Mouse (Mus musculus): ENCODE data around the gene Nek8.

Nek8 gene

DNA sequence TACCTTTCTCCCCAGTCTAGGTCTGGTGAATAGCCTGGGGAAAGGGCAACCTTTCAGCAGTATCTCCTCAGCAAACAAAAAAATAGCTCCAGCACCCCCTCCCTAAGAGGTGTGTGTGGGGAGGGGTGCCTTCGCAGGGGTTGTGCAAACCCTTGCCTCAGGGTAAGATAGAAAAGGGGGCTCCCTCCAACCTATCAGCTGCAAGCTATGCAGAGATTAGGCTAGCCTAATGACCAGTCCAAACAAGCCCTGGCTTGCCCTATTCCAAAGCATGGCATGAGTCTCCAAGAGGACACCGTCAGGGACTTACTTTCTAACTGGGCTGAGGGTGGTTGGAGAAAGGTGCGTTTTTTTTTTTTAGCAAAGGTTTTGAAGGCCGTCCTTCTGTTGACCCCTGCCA, 10.3 kb downstream of the Nek8 start:
- DNase-seq = no peak

DNA sequence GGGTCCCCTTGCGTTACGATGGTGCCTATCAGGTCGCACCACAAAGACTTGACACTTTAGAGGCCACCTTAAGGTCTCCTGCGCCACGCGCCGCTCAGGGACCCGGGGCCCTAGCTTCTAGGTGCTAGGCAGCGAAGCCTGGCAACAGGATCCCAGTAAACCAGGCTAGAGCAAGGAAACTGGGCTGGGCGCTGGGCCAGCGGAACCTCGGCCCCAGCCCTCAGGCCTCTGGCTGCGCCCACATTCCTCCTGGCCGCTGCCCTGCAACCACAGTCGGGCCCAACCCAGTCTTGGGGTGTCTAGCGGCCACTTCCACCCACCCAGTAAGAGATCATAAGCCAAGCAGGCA, 10.7 kb downstream of the Nek8 start:
- DNase-seq = no peak

DNA sequence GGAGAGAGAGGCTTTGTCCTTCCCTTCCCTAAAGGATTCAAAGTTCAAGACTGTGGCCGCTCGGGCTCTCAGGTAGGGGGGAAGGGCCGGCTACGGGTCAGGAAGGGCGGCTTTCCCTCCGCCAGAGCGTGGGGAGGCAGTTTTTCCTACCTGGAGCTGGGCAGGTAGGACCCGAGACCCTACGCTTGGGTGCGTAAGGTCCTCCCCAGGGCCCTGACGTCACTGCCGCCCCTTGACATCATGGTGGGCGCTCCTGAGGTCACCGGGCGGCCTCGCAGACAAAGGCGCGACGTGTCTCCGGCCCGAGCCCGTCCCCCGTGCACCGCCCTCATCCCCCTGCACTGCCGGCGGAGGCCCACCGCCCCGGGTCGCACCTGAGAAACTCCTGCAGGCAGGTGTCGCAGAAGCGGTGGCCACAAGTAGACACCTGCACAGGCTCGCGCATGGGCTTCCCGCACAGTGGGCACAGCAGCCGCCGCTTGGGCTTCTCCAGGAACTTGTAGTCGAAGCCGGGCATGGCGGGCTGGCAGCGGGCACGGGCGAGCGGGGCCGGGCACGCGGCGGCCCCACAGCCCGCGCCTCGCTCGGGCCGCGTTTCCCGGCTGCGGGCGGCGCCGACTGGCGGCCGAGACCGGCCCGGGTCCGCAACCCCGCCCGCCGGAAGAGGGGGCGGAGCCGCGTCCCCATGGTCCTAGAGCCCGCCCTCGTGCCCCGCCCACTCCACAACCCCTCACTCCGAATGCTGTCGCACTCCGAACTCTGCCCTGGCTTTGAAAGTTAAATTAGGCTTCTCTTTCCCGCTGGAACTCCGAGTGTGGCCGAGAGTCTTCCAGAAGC, 11.3 kb downstream of the Nek8 start, which contains the start of gene Traf4:
Traf4 (minus strand) TSS at position 666 of the 837 bp plus-strand sequence.
- DNase-seq = peak; percentile 86 to 88

DNA sequence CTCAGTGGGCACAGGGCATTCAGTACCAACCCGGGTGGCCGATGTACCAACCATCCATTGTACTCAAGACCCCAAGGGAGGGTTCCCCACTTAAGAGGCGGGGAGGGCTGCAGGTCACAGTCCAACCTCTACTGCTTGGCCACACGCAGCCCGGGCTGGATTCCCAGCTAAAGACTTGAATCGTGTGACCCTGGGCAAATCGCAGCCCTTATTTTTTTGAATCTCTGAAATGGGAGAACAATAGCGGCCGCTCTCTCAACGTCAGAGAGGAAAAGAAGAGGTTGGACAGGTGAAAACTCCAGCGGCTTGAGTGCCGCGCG, 11.9 kb downstream of the Nek8 start:
- no peak for DNase-seq

DNA sequence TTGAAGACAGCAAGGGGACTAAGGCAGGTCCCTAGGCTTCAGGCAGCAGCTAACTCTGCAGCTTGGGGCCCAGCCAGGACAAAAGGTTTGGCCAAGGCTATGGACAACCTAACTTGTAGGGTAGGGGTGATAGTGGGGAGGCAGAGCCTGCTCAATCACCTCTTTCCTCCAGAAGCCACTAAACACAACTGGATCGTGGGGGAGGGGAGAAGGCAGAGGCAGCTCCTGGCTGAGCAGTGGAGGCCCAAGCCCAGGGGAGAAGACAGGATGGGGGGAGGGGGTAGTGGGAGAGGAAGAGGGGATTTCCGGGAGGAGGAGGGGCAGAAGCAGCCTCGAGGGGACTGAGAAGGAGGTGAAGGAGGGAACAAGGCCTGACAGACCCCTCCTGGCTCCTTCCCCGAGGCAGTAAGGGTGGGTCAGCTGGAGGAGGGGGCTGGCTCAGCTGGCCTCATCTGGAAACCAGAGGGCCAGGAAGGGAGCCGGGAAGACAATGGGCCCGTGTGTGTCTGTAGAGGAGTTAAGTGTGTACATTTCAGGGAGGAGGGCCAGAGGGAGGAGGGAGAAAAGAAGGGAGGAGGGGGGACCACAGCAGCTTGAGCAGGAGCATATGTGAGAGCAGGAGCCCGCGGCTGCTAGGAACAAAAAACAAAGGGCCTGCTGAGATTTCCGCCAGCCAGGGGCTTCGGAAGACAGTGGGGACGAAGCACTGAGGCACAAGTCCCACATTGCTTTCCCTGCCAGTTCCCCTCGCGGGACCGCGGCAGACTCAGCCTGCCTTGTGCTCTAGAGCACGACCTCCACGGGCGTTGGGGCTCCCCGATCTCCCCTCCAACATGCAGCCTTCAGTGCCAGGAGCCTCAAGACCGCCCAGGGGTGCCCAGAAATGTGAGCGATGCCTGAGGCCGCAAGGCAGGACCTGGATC, 12.5 kb downstream of the Nek8 start:
- DNase-seq = peak; percentile 37 to 44

DNA sequence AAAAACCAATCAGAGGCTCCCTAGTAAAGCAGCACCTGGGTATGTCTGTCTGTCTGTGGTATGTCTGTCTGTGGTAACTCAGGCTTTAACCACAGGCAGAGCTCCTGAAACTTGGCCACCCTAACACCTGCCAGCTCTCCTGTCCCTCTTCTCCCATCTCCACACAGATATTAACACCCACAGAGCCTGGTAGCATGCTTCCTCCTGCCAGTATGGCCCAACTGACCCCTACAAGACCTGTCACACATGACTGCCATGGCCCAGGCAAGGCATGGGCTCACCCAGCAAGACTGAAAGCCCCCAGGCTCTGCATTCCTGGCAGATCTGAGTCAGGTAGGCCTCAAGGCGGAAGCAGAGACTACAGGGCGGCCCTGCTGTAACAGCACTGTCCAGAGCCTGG, 13.4 kb downstream of the Nek8 start:
- no peak for DNase-seq

DNA sequence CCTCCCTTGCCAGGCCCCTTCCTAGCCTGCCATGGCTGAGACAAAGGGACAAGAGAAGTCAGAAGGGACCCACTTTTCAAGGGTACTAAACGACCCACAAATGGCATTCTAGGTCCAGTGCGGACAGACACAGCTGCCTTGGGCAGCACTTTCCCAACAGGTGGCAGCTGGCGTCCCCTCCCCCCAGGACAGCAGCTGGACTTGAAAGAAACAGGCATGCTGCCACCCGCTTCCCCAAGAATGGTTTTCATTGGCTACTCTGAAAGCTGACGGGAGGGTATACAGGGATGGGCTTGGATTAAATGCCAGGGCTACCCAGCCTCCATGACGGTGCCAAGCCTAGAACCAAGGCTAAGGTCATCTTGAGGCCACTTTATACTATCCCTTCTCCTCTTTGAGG, 14.0 kb downstream of the Nek8 start:
- DNase-seq = no peak

DNA sequence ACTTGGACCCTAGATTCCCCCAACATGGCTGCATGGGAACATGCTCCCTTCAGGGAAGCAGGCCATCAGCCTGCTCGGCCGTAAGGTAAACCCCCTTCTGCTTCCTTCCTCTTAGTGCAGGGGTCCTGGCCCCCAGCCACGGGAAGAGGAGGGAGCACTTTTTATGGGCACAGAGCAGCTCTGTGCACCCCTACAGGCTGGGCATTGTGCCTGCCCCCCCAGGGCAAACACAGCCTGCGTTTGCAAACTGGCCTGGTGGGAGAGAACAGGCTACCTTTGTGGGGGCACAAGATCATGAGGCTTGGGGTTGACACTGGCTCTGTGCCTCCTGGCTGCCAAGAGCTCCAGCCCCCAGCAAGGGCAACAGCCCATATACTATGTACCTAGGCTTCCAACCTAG, 14.5 kb downstream of the Nek8 start:
- DNase-seq = no peak

DNA sequence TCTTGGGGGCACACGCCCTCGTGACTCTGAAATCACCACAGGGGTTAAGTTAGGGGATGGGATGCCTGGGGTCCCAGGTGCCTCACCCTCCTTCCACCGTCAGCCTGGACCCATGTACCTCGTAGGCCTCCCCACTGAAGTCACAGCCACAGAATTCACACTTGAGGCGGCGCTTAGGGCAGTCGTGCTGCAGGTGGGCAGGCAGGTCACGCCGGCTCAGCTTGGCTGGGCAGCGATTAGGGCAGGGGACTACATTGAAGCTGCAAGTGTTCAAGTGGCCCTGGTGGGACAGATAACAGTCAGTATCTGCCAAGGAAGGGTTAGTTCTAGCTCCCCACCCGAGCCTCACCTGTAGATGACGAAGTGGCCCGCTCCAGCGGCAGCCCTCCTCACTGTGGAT, 15.3 kb downstream of the Nek8 start:
- no peak for DNase-seq

DNA sequence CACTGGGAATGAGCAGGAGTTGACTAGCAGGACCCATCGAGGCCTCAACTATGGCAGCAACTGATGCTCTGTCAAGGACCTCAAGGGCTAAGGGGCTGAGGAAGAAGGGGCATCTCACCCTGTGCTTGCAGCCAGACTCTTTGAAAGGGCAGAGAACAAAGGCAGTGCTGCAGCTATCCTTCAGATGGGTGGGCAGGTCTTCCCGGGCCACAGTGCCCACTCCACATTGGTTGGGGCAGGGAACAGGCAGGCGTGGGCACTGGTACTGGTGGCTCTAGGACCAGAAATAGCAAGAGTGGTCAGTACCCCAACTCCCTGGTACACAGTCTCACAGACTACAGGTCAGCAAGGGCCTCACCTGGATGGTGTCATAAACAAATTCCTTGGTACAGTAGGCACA, 15.8 kb downstream of the Nek8 start:
- no peak for DNase-seq

DNA sequence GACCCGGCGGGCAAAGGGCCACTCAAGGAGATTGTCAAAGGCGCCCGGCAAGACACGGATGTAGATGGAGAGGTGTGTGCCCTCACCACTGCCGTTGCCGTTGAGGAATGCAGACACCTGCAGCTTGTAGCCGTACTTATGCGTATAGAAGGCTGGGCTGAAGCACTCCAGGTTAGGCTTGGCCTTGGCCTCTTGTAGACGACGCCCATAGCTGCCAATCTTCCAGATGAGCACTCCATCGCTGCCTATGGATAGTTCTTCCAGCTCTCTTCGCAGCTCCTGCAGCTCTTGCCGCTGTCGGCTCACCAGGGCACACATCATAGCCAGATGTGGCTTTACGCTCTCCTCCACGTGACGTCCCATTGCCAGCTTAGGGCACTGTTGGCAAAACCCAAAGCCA, 16.3 kb downstream of the Nek8 start:
- no peak for DNase-seq

DNA sequence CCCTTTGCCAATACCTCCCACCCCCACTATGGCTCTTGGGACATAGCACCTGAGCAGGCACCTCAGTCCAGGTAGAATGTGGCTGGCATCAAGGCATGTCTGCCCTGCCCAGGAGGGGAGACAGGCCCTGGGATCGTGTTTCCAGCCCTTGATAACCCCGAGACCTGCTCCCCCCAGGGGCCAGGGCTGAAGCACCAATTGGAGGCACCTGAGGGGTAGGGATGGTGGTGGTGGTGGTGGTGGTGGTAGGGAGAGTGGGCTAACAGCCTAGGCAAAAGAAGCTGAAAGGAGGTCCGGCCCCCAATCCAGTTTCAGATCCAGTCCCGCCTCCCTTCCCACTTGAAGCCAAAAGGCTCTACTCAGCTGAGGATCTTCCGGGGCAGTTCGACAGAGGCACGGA, 16.9 kb downstream of the Nek8 start:
- DNase-seq = no peak

DNA sequence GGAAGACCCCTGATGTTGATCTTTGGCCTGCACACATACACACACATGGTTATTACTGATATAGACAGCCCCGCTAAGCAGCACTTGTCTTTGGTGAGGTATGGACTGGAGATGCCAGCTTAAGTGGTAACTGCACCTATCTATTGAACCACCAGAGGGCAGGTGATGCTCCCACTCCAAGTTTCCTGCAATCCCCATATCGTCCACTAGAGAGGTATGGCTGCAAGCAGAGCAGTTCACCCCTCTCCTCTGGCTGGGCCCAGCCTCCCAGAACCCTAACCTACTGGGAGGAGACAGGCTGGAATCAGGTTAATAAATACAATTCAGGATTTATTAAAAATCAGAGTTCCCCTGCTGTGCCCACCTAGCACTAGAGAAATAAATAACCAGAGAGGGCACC, 17.4 kb downstream of the Nek8 start:
- DNase-seq = peak; percentile 83 to 87

DNA sequence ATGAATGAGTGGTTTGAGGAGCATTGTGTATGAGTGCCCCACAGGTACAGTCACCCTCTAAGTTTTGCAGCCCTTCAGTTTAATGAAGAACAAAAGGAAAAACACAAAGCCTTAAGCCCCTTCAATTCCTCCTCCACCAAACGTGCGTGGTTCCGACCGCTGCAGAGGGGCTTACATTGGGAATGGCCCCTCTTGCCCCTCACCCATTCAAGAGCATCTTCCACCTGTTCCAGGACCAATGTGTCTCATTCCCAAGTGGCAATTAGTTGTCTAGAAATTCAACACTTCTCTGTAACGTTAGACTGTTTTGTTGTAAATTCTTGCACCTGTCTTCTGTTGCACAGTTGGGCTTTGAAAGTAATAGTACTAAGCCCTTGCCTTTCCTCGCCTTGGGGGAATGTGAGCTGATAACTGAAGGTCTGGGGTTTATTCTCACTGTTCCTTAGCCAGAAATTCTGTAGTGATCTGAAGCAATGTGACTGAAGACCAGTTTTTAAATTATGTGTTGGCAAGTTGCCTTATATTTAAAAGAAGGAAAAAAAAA, 20.2 kb downstream of the Nek8 start:
- no peak for DNase-seq

DNA sequence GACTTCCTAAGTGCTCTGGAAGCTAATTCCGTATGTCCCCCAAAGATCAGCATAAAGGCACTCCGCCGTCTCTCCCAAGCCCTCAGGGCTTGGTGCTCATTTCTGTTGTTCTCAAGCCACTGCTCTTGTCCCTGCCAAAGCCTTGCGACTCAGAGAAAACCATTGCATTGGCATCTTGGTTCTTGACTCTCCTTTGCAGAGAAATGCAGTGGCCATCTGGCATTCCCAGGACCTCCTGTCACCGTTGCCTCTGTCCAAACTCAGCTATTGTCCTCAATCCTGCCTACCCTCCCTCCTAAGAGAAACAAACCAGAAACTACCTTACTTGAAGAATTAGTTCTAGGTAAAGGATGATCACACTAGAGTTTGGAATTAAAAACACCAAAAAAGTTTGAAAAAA, 20.8 kb downstream of the Nek8 start:
- DNase-seq = no peak

DNA sequence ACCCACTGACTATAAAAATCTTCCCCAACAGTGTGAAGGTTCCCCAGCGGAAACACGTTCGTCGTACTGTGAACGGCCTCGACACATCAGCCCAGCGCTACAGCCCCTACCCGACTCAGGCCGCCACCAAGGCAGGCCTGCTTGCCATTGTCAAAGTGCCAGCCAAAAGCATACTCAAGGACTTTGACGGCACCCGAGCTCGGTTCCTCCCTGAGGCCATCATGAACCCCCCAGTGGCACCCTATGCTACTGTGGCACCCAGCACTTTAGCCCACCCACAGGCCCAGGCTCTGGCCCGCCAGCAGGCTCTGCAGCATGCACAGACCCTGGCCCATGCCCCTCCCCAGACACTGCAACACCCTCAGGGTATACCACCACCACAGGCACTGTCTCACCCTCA, 22.7 kb downstream of the Nek8 start:
- no peak for DNase-seq

DNA sequence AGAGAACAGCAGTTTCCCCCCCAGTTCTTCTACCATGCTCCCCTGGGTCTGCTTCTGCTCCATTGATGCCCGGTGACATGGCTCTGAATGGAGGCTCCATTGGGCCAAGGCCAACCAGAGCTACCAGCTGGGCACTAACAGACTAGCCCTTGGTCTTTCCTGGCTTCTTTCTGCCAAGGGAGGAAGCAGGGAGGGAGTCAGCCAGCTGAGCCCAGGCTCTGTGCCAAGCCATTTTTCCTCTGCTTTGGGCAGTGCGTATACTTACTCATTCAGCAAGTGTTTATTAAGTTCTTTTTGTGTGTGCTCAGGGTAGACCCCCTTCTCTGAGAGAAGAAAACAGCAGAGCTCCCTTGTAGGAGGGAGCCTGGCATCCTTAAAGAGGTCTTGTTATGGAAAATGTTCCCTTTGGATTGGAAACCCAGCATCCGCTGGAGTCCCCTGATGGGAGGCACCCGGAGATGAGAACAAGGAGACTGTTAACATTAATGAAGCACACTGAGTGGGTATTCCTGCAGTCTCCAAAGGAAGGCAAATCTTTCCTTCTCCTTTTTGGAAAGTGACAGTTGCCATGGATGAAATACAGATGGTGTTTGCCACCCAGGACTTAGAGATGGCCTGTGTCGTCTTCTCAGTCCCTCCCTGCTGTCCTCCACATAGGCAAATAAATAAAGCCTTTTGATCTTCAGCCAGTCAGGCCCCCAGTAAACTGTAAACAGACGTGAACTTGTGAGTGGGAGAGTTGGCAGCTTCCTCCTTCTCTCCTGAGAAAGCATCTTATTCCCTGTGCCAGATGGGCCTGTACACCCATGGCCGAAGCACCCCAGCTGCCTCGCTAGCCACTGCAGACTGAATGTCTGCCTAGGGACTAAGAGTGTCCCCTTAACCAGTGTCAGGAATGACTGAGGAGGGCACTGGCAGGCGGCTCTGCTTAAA, 23.9 kb downstream of the Nek8 start:
- no peak for DNase-seq

DNA sequence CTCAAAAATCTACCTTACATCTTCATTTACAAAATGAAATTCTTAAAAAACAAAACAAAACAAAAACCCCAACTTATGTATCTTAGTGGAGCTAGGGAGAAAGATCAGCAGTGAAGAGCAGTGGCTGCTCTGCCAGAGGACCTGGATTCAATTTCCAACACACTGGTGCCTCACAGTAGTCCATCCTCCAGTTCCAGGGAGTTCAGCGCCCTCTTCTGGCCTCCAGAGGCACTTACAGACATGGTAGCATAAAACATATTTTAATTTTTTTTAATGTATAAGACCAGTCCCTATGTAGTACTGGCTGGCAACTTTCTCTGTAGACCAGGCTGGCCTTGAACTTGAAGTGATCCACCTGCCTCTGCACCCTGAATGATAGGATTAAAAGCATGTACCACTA, 25.3 kb downstream of the Nek8 start:
- DNase-seq = no peak

DNA sequence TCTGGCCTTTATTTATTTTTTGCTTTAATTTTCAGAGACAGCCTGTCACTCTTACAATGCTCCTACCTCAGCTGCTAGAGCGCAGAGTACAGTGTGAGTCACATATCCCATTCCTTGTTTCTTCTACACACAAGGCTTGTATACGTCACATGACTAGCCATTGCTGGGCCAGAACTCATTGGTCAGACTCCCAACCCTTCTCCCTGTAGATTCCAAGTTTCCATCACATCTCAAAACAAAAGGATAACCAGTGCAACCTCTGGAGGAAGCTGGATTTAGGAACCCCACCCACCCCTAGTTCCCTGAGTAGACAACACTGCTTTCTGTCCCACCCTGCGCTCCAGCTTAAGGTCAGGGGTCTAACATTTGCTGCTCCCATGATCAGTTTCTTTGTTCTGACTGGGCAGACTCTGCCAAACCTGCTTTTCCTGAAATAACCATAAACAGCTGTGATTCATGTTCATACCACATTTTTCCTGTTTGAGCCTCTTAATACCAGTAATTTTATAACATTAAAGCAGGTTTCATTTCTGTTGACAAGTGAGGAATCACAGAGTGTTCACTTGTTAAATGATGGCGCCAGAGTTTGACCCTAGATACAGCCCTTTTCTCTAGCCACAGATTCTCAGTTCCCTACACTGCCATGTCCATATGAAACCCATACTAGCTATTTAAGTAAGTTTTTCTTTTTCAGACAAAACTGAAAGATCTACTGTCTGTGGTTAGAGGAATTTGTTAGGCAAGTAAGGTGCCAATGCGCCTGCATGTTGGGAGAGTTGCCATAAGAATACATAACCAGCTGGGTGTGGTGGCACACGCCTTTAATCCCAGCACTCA, 29.6 kb downstream of the Nek8 start:
- DNase-seq = no peak

DNA sequence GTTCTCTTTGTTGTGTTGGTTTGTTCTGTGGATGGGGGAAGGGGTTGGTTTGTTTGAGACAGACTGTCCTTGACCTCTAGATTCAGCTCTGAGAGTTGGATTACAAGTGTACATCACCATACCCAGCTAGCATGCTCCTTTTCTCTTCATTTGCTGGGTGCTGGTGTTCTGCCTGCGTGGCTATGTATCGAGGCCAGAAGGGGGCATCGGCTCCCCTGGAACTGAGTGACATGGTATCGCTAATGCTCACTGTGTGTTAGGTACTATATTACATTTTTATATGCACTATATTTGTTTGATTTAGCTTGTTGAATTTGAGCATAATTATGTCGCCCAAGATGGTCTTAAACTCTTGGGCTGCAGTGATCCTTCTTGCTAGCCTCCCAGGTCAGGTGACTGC, 30.3 kb downstream of the Nek8 start:
- no peak for DNase-seq

DNA sequence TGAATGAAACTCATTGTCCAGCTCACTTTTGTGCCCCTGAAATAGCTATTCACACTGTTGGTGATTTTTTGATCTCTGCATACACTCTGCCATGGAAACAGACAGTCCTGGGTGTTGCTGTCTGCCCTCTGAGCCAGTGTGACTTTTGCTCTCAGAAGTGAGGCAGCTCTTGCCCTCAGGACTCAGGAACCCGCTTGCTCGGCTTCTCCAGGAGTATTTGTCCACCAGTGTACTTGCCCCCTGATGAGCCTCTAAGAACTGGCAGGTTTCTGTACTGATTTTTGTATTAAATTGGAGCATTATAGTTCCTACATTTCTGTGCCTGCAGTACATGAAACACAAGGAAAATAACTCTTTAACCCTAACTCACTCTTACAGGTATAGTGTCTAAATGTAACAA, 33.0 kb downstream of the Nek8 start:
- DNase-seq = no peak

DNA sequence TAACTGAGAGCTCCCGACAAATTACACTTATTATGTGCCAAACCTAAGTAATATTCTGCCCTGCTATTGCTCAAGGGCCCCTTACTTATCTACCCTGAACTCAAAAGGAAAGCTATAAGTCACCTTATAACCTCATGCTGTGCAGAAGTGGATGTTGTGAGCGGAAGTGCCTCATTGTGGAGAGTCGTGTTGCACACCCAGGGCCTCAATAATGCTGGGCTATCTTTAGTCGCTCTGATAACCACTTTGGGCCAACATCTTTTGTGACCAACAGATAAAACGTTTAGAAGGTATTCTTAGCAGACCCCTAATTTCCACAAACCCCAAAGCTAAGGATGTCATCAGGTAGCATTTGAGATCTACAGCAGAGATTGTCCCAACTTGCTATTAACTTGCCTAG, 35.8 kb downstream of the Nek8 start:
- DNase-seq = no peak
